Mouse (Mus musculus) cerebellum, adult 2 months (tissue): ENCODE results near the gene Krt12.

Experiments
- CTCF ChIP-seq: fragments of 200-500 bp; IDR thresholded peaks from 2 replicates; pipeline ENCODE4 v1.5.1; 2011; ENCODE audit warnings: low read depth, mild to moderate bottlenecking, control low read depth, low read length, moderate library complexity, borderline replicate concordance; ENCODE audit not compliant: insufficient read depth
- POLR2A ChIP-seq: fragments of 200-500 bp; IDR thresholded peaks from 2 replicates; pipeline ENCODE4 v1.6.1; 2011; ENCODE audit warnings: low read length, control low read depth, borderline replicate concordance; ENCODE audit not compliant: insufficient read depth

GRCm38 (mm10) chr11:99416902-99417301 is 5.2 kb downstream of the Krt12 start:
- TF ChIP-seq CTCF (no peak), POLR2A (no peak)
